Mouse (Mus musculus): ENCODE measurements at regions not wholly inside any gene's neighbourhood (a gene's known extent, or its start where the extent isn't known, plus 50 kb on each side); places are given as distances from the start of the nearest gene placed in this dataset.

DNA sequence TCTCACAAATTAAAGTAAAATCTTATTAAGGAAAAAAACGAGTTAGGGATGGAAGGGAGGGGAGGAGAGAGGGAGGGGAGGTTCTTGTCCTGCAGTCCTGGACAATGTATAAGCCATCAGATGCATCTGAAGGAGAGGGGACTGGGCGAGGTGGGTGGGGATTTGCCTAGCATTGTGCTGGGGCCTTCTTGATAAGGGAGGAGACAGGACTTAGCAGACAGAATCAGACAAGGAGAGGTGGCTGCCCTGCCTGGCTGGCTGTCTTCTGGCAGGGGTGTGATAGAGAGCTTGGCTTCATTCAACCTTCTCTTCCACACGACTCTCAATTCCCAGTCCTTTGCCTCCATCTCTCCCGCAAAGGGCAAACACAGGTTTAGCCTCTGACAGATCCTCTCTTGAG is 318.9 kb downstream of the Gm49356 start:
- TF ChIP-seq CTCF (IDR thresholded peaks at IDR 0.05; ENCODE audit: low read depth) = no peak

GRCm38 (mm10) chr15:59212362-59212761 is 323.3 kb downstream of the Gm49356 start:
- no peak overlapping the region for H3K4me3 ChIP-seq (ENCODE audit: low read depth, low read length)
- DNase-seq (no peak), ATAC-seq (no peak)
- no peaks in the 10 kb centered on the region for H3K9me3 ChIP-seq (ENCODE audit: low read length)
- TF ChIP-seq CTCF (IDR thresholded peaks at IDR 0.05; ENCODE audit: low read depth) = no peak
- no peak overlapping the region for H3K4me2 ChIP-seq (ENCODE audit: low read depth)
- WGBS = 74% methylated on average over 3 of the region's 3 CpGs
- H3K27me3 ChIP-seq (ENCODE audit: insufficient read depth, low read length) = no peaks in the 10 kb centered on the region
- no peak overlapping the region for H3K9ac ChIP-seq
- H3K4me1 ChIP-seq (ENCODE audit: insufficient read depth) = no peaks in the 10 kb centered on the region
- H3K27ac ChIP-seq (ENCODE audit: low read depth, low read length) = no peak overlapping the region
- no peaks in the 10 kb centered on the region for H3K36me3 ChIP-seq (ENCODE audit: insufficient read depth)

More for the DNA sequence above, 318.9 kb downstream of the Gm49356 start:
- Histone ChIP-seq H3K27ac (ENCODE audit: low read depth, low read length) (no peak overlapping the region), H3K9me3 (ENCODE audit: low read length) (no peaks in the 10 kb centered on the region), H3K4me2 (ENCODE audit: low read depth) (no peak overlapping the region), H3K4me3 (ENCODE audit: low read depth, low read length) (no peak overlapping the region), H3K9ac (no peak overlapping the region), H3K36me3 (ENCODE audit: insufficient read depth) (no peaks in the 10 kb centered on the region), H3K27me3 (ENCODE audit: insufficient read depth, low read length) (no peaks in the 10 kb centered on the region), H3K4me1 (ENCODE audit: insufficient read depth) (no peaks in the 10 kb centered on the region)
- ATAC-seq = no peak
- 72% methylated on average over 4 of the region's 4 CpGs for WGBS
- DNase-seq = no peak

DNA sequence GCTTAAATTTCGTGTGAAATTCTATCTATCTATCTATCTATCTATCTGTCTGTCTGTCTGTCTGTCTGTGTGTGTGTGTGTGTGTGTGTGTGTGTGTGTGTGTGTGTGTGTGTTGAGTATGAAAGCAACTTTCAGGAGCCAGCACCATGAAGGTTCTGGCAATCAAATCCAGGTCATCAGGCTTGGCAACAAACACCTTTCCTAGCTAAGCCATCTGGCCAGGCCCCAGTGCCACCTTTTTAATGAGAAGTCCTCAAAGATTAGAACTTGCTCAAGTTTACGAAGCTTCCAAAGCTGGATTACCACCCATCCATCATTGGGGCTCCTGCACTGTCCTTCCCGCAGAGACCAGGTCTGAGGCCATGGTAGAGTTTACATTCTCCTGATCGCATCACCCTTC is 325.0 kb downstream of the Gm49356 start:
- TF ChIP-seq CTCF (IDR thresholded peaks at IDR 0.05; ENCODE audit: low read depth) = no peak
- Histone ChIP-seq H3K36me3 (ENCODE audit: insufficient read depth) (no peaks in the 10 kb centered on the region), H3K9me3 (ENCODE audit: low read length) (no peaks in the 10 kb centered on the region), H3K4me3 (ENCODE audit: low read depth, low read length) (no peak overlapping the region), H3K4me2 (ENCODE audit: low read depth) (no peak overlapping the region), H3K9ac (no peak overlapping the region), H3K27me3 (ENCODE audit: insufficient read depth, low read length) (no peaks in the 10 kb centered on the region), H3K27ac (ENCODE audit: low read depth, low read length) (no peak overlapping the region), H3K4me1 (ENCODE audit: insufficient read depth) (no peaks in the 10 kb centered on the region)
- 77% methylated on average over 4 of the region's 4 CpGs for WGBS
- no peak for ATAC-seq
- no peak for DNase-seq

DNA sequence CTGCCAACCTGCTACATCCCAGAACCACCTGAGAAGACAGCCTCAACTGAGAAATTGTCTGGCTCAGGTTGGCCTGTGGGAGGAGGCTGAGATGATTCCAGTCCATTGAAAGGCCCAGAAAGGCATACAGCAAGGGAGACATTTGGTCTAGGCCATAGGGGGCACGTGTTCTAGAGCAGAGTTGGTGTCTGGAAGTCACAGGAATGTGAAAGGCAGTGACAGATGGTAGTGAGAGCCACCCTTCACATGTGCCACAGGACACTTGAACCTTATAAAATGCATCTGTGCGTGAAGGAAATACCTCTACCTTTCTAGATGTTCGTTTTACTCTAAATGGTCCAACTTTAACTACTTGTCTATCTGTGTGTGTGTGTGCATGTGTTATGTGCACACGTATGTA is 326.1 kb downstream of the Gm49356 start:
- no peaks in the 10 kb centered on the region for H3K36me3 ChIP-seq (ENCODE audit: insufficient read depth)
- no peak for TF ChIP-seq CTCF (IDR thresholded peaks at IDR 0.05; ENCODE audit: low read depth)
- no peak overlapping the region for H3K4me3 ChIP-seq (ENCODE audit: low read depth, low read length)
- H3K4me1 ChIP-seq (ENCODE audit: insufficient read depth) = no peaks in the 10 kb centered on the region
- no peak for ATAC-seq
- H3K9me3 ChIP-seq (ENCODE audit: low read length) = no peaks in the 10 kb centered on the region
- H3K27me3 ChIP-seq (ENCODE audit: insufficient read depth, low read length) = no peaks in the 10 kb centered on the region
- H3K27ac ChIP-seq (ENCODE audit: low read depth, low read length) = no peak overlapping the region
- H3K9ac ChIP-seq = no peak overlapping the region
- no peak for DNase-seq
- no peak overlapping the region for H3K4me2 ChIP-seq (ENCODE audit: low read depth)
- 88% methylated on average over 4 of the region's 4 CpGs for WGBS

DNA sequence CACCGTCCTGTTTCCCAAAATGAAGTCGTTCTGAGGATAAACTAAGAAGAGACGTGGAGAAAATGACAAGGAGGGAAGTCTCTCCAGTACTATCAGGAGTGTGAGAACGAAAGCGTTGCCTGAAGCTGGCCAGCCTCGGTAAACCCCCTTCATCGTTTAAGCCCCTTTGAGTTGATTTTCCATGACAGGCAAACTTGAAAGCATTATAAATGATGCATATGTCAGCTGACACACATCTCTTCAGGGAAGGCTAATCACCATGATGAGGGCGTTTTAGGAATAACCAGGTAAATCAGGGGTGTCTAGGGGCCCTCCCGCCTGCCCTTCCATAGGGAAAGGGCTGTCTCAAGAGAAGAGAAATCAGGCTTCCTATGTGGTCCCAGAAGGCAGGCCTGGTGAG is 328.4 kb downstream of the Gm49356 start:
- H3K27ac ChIP-seq (ENCODE audit: low read depth, low read length) = no peak overlapping the region
- no peak overlapping the region for H3K4me3 ChIP-seq (ENCODE audit: low read depth, low read length)
- no peaks in the 10 kb centered on the region for H3K36me3 ChIP-seq (ENCODE audit: insufficient read depth)
- no peak for ATAC-seq
- 86% methylated on average over 9 of the region's 9 CpGs for WGBS
- H3K9me3 ChIP-seq (ENCODE audit: low read length) = no peaks in the 10 kb centered on the region
- no peak for DNase-seq
- no peak overlapping the region for H3K9ac ChIP-seq
- no peaks in the 10 kb centered on the region for H3K27me3 ChIP-seq (ENCODE audit: insufficient read depth, low read length)
- TF ChIP-seq CTCF (IDR thresholded peaks at IDR 0.05; ENCODE audit: low read depth) = no peak
- H3K4me2 ChIP-seq (ENCODE audit: low read depth) = no peak overlapping the region
- no peaks in the 10 kb centered on the region for H3K4me1 ChIP-seq (ENCODE audit: insufficient read depth)

DNA sequence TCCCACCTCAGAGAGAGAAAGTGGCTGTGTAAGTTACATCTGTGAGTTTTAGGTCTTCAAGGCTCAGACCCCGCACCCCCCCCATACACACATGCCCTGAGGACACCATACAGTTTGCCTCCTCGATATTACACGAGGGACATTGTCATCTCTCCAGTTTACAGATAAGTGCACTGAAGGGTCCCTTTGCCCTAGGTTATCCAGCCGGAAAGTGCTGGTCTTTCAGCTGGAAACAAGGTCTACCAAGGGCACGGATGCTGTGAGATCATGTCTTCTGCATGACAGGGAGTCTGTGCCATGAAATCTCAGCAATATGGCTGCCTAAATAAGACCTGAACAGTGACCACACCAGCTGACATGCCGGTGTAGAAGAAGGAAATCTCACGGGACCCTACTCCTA is 329.8 kb downstream of the Gm49356 start:
- no peaks in the 10 kb centered on the region for H3K9me3 ChIP-seq (ENCODE audit: low read length)
- H3K9ac ChIP-seq = no peak overlapping the region
- H3K4me1 ChIP-seq (ENCODE audit: insufficient read depth) = no peaks in the 10 kb centered on the region
- no peak overlapping the region for H3K4me2 ChIP-seq (ENCODE audit: low read depth)
- ATAC-seq (no peak), DNase-seq (no peak)
- no peaks in the 10 kb centered on the region for H3K36me3 ChIP-seq (ENCODE audit: insufficient read depth)
- no peak overlapping the region for H3K27ac ChIP-seq (ENCODE audit: low read depth, low read length)
- no peak overlapping the region for H3K4me3 ChIP-seq (ENCODE audit: low read depth, low read length)
- no peaks in the 10 kb centered on the region for H3K27me3 ChIP-seq (ENCODE audit: insufficient read depth, low read length)
- WGBS = 79% methylated on average over 7 of the region's 7 CpGs
- no peak for TF ChIP-seq CTCF (IDR thresholded peaks at IDR 0.05; ENCODE audit: low read depth)

DNA sequence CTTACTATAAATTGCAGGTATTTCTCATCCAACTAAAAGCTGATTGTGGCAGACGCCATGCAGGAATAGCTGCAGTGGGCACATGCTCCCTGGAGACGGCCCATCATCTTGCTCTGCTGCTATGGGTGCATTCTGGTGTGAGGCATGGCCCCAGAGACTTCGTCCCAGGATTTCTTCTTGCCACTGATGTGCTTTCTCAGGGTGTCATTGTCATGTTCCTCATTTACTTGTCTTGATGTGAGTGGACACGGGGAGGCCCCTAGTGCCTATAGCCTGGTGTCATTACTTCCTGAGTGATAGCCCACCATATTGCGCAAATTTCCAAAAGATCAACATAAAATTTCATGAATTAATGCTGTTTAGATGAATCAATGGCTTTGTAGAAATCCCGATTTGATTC is 336.5 kb downstream of the Gm49356 start:
- DNase-seq (no peak), ATAC-seq (no peak)
- 90% methylated on average over 6 of the region's 6 CpGs for WGBS
- Histone ChIP-seq H3K4me2 (ENCODE audit: low read depth) (no peak overlapping the region), H3K36me3 (ENCODE audit: insufficient read depth) (no peaks in the 10 kb centered on the region), H3K4me1 (ENCODE audit: insufficient read depth) (no peaks in the 10 kb centered on the region), H3K27me3 (ENCODE audit: insufficient read depth, low read length) (no peaks in the 10 kb centered on the region), H3K4me3 (ENCODE audit: low read depth, low read length) (no peak overlapping the region), H3K9me3 (ENCODE audit: low read length) (no peaks in the 10 kb centered on the region), H3K27ac (ENCODE audit: low read depth, low read length) (no peak overlapping the region), H3K9ac (no peak overlapping the region)
- no peak for TF ChIP-seq CTCF (IDR thresholded peaks at IDR 0.05; ENCODE audit: low read depth)

DNA sequence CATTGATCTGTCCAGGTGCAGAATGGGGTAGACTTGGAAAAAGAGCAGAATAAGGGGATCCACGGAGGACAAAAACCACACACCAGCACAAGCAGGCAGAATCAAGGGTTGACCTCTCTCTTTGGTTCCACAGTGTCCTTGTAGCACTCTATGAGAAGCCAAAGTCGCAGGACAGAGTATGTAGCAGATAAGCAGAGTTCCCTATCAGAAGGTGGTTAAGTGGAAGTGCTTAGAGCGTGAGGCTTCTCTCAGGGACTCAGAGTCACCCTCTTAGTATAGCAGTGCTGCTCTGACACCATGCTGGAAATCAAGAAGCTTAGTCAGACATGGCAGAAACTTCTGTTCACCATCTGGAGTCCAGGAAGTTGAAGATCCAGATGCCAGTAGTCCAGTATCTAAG is 338.2 kb downstream of the Gm49356 start:
- Histone ChIP-seq H3K9ac (no peak overlapping the region), H3K27me3 (ENCODE audit: insufficient read depth, low read length) (no peaks in the 10 kb centered on the region), H3K36me3 (ENCODE audit: insufficient read depth) (no peaks in the 10 kb centered on the region), H3K27ac (ENCODE audit: low read depth, low read length) (no peak overlapping the region), H3K4me3 (ENCODE audit: low read depth, low read length) (no peak overlapping the region), H3K9me3 (ENCODE audit: low read length) (no peaks in the 10 kb centered on the region), H3K4me1 (ENCODE audit: insufficient read depth) (no peaks in the 10 kb centered on the region), H3K4me2 (ENCODE audit: low read depth) (no peak overlapping the region)
- DNase-seq (no peak), ATAC-seq (no peak)
- WGBS = 89% methylated on average over 3 of the region's 3 CpGs
- no peak for TF ChIP-seq CTCF (IDR thresholded peaks at IDR 0.05; ENCODE audit: low read depth)

Measured in forebrain, postnatal 0 days (tissue).